Mouse (Mus musculus) thymus, adult 2 months (tissue): ENCODE data around the gene Plch2.

Source experiments
- CTCF ChIP-seq: fragments of 200-500 bp; IDR thresholded peaks from 2 replicates; pipeline ENCODE4 v1.5.1; 2012; ENCODE audit warnings: mild to moderate bottlenecking, control low read depth, low read length, moderate library complexity, borderline replicate concordance; ENCODE audit not compliant: control insufficient read depth, poor library complexity, insufficient read depth; ENCODE audit errors: extremely low read depth
- POLR2A ChIP-seq: fragments of 200-500 bp; IDR thresholded peaks from 2 replicates; pipeline ENCODE4 v1.6.1; 2012; ENCODE audit warnings: mild to moderate bottlenecking, low read length, control low read depth, moderate library complexity; ENCODE audit not compliant: control insufficient read depth, poor library complexity, insufficient read depth; ENCODE audit errors: extremely low read depth

DNA sequence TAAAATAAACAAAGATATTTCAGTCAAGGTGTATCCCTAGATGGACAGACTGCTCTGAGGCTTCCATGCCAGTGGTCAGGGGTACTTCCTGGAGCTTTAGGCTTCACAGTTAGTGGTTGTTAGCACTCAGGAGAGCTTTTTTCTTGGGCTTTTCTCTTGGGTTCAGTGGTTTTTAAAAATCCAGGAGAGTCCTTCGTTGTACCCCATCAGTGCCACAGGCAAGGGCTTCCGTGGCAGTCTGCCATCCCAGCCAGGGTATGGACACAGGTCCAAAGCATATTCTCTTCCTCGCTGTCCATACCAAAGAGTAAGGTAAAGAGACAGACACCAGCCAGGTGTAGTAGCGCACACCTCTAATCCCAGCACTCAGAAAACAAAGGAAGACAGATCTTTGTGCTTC is 33.6 kb upstream of the Plch2 start:
- TF ChIP-seq POLR2A: no peak
- no peak for TF ChIP-seq CTCF
